Mouse (Mus musculus): ENCODE measurements at regions not wholly inside any gene's neighbourhood (a gene's known extent, or its start where the extent isn't known, plus 50 kb on each side); places are given as distances from the start of the nearest gene placed in this dataset.

DNA sequence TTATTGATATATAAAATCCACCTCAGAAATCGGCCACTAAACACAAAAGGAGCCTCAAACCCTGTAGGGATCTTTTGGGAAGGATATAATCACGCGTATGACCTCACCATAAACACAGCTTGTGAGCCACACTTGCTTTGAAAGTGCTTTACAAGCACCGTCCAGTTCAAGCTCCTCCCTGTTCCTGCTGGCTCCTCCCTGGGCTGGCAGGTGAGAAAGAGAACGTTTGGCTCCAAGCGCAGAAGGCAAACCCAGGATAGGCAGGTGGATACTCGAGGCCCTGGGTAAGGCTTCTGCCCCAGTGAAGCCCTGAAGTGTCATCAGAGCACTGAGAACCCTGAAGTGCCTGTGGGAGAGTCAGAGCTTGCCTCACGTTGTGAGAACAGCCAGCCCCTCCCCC lies 187.9 kb upstream of the Runx1 start:
- no peak for DNase-seq (ENCODE audit: low spot score)

DNA sequence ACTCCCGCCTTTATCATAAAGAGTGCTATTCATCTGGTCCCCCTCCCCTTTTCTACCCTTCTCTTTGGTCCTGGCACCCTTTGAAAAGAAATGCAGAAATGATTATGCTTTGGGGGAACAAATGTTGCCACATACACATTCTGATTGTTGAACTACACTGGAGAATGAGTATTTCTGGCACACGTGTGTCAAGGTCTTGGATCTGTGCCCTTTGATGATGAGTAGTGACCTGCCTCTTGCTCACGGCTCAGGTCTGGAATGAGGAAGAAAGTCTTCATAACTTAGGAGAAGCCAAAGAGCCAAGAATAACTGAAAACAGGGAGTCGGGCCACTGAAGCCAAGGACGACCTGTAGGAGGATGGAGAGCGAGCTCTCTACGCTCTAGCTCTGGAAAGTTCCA lies 187.3 kb upstream of the Runx1 start:
- no peak for DNase-seq (ENCODE audit: low spot score)

DNA sequence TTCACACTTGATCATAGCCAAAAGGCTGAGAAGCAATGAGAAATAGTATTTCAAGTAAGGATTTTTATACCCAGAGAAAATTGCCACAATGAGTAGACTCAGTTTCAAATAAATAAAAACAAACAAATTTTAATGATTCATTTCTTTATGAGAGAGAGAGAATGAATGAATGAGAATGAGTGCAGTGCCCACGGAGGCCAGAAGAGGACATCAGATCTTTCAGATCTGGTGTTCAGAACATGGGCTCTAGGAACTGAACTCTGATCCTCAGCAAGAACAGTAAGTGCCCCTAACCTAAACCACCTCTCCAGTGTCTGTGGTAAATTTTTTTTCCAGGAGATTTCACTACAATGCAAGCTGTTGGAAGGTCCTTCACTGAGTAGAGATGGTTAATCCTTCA lies 185.5 kb upstream of the Runx1 start:
- no peak for DNase-seq (ENCODE audit: low spot score)

DNA sequence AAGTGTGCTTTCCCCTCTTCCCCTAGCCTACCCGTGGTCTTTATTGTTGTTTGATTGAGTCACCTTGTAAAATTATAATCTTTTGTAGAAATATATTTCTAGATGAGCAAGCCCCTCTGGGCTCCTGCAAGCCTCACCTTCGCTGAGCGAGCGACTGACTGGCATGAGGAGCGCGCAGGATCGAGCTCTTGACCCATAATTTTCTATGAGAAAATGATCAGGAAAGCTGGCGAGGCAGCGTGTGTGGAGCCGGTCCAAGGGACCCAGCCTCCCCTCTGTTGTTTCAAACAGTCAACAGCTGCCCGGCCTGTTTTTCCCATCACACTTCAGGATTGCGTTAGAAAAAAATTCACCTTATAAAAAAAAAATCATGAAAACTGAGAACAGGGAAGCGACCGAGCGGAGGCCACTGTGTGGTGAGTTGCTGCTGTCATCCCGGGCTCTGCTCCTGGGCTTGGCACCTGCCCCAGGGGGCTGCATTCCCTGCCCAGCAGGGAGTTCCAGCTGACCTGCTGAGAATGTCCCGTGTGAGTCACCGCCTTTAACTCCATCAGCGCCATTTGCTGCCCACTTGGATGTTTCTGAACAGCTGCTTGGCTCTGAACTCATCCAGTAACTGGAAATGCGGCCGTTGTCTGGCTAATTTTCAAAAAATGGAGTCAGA lies 180.5 kb upstream of the Runx1 start:
- peak; percentile 12 for DNase-seq (ENCODE audit: low spot score)

DNA sequence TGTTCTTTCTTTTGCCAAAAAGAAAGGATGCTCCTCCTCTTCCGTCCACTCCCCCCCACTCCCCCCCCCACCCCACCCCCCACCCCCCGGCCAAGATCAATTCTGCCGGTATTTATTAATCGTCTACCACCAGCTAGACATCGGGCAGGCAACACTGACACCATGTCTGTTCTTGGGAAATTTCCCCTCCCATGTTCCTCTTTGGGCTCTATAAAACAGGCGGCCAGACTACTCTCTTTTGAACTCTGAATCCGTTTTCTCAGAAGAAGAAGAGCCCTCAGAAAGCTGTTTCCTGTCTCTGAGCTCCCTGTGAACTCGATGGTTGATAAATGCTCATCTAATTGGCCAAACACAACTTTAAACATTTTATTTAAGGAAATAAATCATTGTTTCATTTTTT lies 179.5 kb upstream of the Runx1 start:
- no peak for DNase-seq (ENCODE audit: low spot score)

DNA sequence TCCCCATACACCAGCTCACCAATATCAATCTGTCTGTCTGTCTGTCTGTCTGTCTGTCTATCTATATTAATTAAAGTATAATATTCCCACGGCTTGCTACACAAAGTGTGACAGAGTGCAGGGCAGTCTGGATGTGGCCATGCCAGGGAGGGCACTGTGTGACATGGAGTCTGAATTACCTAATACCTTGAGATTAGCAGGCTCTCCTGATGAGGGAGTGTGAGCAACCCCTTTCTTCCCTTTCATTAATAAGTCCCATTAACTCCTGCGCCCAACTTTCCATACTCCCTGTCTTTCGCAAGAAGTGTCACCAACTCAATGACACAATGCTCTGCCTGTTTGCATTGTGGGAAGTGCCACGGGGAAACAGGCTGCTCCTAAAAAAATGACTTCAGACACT lies 177.9 kb upstream of the Runx1 start:
- DNase-seq (ENCODE audit: low spot score): no peak

DNA sequence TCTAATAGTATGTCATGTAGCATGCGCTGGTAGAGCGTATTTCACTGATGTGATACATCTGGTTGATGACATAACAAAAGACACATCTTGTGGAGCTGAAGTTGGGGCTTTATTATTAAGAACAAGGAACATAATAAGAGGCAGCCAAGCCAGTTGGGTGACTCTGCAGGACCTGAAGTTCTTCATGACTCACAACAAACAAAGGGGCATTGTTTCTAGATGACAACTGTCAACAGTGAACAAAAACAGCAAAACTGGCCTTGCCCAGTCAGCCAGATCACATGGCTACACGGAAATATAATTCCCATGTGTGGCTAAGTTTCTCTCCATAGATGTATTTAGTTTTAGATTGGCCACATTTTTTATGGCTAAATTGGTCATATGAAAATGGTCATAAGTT lies 172.7 kb upstream of the Runx1 start:
- no peak for DNase-seq (ENCODE audit: low spot score)

DNA sequence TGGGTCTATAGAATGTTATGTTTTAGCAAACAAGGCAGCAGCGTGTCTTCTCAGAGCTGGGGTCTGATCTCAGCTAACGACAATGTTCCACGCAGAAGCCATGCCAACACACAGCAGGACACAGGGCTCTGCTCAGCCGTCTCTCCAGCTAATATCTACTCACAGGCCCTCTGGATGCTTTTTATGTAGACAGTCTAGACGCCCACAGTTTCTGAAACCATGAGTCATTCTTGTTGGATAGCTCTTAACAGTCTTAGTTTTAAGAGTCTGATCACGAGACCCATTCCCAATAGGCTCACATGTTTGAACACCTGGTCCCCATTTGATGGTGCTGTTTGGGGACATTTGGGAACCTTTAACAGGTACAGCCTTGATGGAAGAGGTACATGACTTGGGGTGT lies 171.7 kb upstream of the Runx1 start:
- DNase-seq (ENCODE audit: low spot score): peak; percentile 15

DNA sequence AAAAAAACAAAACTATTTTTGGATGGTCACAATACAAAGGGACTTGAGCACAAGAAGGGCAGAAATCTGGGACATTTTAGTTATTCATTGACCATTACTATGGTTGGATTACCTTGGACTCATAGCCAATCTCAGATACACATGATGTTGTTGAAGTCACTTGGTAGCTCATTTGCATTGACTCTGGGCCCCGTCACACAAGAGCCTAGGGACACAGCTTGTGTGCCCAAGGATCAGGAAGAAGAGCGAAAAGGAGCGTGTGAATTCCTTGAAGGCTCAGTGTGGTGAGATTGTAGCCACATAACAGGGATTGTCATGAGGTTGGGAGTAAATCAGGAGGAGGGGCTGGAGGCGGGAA lies 170.0 kb upstream of the Runx1 start:
- DNase-seq (ENCODE audit: low spot score): no peak

DNA sequence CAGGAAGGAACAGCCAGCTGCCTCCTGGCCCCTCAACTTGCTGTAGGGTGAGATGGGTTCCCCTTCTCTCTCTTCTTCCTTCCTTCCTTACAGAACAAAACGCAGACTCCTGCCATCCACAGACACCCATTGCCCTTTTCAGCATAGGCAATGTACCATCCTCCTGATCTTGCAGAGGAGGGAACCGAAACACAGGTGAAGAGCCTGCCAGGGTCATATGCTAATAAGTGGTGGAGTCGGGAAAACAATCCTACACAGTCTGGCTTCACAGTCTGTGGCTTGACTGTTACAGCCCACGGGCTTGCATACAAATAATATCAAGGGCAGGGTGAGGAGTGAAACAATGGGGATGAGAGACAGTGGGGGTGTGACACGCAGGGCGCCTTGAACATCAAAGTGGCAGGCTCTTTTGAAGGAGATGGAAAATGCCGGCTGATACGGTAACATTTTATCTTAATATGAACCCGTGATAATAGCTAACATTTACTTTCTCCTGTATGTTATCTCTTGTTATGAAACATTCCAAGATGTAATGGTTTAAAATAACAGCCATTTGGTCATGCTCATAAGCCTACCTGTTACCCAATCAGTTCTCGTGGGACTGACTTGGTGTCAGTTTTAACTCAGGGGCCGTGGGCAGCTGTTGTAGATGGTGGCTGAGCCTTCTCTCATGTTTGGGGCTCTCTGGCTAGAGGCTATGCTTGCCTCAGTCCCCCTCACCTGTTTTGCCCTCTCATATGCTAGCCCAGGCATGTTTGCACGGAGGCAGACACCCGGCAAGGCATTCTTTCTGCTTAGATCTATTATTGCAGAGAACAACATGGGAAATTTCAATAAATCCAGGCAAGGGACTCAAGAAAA lies 169.4 kb upstream of the Runx1 start:
- DNase-seq (ENCODE audit: low spot score): no peak

DNA sequence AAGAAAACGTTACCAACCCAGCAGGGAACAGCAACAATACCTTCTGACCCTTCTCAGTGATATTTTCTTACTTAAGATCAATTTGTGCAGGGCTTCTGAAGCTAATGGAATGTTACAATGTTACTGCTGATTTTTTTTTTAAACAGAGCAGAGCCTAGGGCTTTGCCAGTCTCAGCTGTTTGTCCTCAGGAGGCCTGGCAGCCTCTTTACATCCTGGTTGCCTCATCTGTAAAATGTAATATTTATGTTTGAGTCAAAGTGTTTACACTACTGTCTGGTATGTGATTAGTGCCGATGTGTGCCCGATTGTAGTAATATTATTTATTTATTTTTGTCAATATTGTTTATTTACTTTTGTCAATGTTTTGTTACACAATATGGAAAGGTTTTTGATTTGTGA lies 166.9 kb upstream of the Runx1 start:
- DNase-seq (ENCODE audit: low spot score): no peak

DNA sequence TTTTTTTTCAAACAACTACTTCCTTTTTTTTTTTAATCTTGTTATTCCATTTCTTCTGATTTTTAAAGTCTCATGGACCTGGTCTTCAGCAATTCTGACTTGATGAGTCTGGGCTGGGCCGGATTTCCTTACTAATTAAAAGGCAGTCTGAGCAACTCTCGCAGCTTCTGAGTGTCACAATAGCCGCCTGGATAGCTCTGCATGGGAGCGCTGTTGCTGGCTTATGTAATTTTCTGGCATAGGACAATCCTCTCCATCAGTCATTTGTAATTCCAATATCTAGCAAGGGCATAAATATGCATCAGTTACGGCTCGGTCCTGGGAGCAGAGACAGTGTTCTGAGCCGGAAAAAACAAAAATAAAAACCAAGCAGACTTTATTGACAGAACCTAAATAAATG lies 165.5 kb upstream of the Runx1 start:
- DNase-seq (ENCODE audit: low spot score): peak; percentile 23

DNA sequence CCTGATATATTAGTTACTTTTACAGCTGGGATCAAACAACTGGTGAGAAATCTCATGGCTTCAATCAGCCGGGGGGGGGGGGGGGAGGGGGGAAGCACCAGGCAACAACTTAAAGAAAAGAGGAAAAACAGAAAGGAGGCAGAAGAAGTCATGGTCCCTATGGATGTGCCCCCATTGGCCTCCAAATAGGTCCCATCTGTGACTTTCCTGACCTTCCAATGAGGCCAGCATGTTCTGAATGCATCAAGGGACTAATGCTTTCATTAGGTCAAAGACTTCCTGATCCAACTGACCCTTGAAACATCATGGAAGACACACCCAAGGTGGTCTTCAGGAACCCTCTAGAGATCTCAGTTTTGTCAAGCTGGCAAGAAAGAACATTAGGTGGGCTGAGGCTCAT lies 162.5 kb upstream of the Runx1 start:
- DNase-seq (ENCODE audit: low spot score): no peak

DNA sequence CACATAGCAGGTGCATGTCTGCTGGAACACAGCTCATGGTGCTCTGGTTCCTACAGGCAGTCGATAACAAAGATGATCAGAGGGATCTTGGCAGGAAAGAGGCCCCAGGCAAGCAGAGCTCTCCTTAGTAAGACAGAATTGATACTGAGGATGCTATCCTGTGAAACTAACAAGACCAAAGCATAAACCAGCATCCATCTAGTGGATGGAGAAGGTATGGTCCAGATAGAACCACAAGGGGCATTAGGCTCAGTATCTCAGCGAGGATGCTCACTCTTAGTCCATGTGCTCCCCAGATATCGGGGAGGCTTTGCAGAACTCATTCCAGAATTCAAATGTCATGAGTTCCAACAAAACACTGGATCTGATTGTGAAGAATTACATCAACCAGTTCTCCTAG lies 162.1 kb upstream of the Runx1 start:
- DNase-seq (ENCODE audit: low spot score): no peak

DNA sequence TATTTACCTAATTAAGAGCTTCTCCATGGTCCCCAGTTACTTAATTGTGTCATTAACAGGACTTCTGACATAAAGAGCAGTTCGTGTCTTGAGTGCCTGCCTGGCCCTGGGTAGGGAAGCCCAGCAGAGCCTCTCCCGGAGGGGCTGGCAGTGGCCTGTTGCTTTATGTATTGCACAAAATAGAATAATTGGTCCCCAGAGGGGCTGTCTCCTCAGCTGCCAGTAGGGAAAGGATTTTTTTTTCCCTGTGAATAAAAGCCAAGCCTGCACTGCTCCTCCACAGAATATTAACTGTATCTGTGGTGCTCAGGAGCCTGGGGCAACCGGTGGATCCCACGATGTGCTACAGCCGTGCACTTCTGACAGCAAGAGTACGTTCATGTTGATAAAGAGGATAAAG lies 159.8 kb upstream of the Runx1 start:
- no peak for DNase-seq (ENCODE audit: low spot score)

DNA sequence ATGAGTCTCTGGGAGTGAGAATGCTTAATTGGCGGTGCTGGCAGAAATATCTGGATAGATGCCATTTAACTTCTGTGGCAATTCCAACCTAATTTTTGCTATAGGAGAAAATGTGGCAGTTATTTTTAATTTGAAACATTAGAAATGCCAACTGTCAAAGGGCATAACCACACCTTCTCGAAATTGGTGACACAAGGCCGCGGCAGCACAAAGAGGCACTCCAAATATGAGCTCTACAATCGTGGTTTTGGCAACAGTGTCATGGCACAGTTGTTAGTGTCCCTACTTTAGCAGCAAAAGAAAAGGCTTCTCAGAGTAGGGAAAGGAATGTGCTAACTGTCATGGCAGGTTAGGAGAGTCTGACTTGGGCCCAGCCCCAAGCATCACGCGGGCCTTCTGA lies 157.0 kb upstream of the Runx1 start:
- DNase-seq (ENCODE audit: low spot score): no peak

DNA sequence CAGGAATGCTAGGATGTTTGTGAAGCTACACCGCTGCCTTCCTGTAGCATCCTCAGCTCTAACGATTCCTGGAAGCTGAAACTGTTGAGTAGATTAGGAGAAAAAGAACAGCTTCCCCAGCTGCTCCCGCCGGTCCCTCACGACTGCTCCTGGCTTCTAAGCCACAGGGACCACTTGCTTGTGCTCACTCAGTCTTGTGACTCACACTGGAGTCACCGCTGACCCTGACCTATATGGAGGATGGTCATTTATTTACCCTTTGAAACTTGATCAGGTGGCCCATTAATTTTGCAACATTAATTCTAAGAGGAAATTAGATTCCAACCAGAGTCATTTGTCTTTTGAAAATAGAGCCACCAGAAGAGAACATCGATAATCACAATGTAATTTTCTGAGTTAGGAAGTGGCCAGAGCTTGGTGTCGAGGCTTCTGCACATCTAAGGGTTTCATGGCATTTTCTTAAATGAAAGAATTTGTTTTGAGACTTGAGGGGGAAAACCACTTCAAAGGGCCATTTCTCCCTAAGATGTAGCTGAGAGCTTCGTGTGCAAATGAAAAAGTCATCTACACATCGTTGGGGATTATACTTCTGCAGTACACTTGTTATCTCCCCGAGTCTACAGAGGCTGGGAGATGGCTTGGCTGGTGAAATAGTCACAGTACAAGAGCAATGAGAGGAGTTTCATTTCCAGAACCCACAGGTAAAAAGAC lies 153.8 kb upstream of the Runx1 start:
- DNase-seq (ENCODE audit: low spot score): no peak

DNA sequence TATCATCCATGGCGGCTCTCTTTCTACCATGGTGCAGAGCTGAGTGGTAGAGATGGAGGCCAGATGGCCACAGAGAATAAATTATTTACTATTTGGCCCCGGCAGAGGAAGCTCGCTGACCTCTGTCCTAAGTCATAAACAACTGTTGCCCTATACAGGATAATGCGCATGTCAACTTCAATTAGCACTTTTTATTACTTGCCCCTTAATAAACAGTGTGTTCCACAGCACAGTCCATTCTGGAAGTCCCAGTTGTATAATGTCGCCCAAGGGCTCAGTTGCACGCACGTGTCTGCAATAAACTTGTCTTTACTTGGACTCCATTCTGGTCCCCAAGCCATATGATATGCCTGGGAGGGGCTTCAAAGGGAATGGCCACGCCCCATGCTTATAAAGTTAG lies 150.1 kb upstream of the Runx1 start:
- no peak for DNase-seq (ENCODE audit: low spot score)

DNA sequence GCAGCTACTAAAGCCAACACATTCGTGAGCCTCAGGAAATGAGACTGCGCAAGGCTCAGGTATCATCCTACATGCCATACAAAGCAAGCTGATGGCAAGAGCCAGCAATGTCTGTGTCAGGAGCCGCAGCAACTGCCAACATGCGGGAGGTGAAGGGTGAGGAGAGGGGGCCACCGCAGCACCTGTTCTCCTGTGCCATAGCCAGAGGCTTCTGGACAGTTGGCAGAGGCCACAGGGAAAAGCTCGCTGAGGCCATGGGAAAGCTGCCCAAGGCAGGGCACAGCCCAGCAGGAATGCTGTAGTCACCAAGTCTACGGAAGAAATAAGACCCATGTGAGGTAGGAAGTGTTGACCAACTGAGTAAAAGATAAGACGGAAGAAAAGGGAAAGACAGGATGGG lies 149.1 kb upstream of the Runx1 start:
- DNase-seq (ENCODE audit: low spot score): no peak

DNA sequence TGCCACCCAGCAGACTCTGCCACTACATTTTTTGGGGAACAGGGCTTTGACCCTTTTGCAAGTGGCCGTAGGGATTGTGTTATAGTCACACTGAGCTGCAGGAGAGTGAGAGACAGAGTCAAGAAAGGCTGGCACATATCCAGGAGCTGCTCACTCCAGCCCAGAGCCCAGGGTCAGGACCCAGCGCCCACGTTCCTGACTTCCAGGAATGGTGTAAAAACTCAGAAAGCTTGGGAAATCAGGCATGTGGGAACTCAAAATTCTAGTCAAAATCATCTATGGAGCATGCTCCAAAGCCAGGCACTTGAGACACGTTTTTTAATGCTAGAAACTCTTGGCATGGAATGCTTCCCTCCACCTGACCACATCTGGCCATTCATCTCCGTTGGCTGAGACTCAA lies 146.7 kb upstream of the Runx1 start:
- no peak for DNase-seq (ENCODE audit: low spot score)

DNA sequence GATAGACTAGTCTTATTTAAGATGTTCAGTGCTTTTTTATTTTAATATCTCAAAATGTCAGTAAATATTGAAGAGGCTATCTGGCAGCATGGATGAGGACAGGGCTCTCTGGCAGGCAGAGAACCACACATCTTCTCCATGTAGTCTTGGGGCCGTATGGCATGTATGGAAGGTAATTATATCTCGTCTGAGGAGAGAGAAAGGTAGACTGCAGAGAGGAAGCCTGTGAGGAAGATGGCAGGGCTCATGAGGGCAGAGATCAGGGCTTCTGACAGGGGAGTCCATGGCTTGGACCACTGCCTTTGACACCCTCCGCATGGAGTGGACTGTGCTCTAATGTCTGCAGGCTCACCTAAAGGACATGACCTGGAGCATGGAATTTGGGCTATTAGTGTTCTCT lies 146.0 kb upstream of the Runx1 start:
- DNase-seq (ENCODE audit: low spot score): no peak

DNA sequence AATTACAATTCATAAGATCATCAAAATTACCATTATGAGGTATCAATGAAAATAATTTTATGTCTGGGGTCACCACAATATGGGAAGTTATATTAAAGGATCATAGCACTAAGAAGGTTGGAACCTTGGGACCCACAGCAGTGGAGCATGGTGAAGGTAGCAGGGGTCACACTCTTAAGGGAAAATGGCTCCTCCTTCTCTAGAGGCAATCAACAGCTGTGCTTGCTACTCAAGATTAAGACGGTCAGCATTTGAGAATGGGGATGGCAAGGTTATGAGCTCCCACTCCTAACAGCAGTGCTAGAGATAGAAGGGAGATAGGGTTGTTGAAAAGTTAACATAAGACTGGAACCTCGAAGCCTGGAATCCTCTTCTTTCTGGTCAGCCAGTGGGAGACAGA lies 144.6 kb upstream of the Runx1 start:
- DNase-seq (ENCODE audit: low spot score): no peak

DNA sequence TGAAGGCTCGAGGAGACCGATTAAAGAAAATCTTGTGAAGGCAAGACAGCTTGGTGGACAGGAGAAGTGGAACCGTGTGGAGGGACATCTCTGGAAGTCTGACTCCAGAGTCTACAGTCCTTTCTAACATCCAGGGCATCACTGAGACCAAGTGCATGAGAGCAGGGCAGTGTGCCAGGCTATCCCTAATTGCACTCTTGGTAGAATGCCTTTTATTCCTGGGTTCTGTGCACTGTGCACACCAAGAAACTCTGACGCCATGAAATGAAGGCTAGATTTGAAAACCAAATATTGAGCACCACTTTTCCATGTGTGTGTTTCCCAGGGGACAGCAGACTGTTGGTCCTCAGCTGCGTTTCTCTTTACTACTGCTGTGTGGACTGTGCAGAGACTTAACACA lies 143.1 kb upstream of the Runx1 start:
- no peak for DNase-seq (ENCODE audit: low spot score)

Measured in layer of hippocampus, adult 11-12 months (tissue).